Mouse (Mus musculus): Measurements from ENCODE around the gene Zbtb38.
A peak's percentile ranks its signal among the peaks of the same experiment; 100 is the strongest.

Gene Zbtb38

GRCm38 (mm10) chr9:96713472-96714390, 38.9 kb downstream of the Zbtb38 start:
- DNase-seq (ENCODE audit: low read depth), result no peak

DNA sequence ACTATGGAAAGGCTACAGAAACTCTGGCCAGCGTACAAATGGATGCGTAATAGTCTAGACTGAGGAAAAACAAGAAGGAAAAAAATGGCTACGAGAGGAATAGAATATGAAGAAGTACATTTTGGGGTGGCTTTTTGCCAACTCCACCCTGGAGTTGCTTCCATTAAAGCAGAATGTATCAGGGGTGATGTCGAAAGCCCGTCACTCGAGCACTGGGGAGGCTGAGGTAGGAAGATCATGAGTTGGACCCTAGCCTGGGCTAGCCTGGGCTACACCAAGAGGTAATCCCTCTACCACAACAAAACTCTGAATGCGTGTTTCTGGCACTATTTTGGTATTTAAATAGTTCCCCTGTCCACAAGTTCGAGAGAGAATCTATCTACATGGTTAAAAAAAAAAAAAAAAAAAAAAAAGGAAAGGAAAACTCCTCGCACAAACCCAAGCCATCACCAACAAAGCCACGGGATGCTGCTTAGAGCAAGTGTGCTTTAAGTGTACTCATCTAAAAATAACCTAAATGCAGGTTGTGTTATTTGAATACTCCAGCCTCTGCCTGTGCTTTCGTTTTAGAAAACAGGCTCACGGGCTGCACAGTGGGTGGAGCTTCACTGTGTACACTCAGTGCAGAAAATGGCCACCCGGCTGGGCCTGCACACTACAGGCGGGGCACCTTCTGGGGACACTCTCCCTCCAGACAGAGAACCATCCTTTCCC, 39.7 kb downstream of the Zbtb38 start:
- DNase-seq (ENCODE audit: low read depth), result no peak

GRCm38 (mm10) chr9:96712045-96712444, 40.6 kb downstream of the Zbtb38 start:
- no peak for DNase-seq (ENCODE audit: low read depth)

DNA sequence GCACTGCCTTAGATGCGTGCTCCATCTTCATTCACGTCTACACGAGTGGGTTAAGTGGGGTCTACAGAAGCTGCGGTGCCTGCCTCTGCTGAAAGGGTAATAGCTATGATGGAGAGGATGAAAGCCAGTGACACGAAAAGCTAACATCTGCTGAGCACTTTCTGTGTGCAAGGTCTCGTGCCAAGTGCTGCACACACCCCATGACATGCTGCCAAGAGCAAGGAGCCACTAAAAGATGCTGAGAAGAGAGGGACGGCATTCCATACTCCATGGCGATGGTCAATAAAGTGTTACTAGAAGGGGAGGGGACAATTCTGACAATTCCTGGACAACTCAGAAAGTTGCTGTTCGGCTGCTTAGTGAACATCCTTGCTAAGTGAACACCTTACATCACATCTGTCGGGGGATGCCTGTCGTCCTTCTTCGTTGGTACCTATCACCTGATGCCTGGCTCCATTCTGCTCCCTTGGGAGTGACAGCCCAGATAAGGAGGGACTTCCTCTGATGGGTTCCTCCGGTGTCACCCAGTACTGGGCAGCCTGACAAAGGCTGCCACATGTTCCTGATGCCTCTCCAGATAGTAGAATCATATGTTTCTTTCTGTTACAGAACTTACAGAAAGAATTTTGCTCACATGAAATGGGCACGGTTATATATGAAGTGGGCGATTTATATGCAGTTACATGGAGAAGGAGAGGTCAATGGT, 42.2 kb downstream of the Zbtb38 start:
- DNase-seq (ENCODE audit: low read depth), result no peak

- DNase-seq (ENCODE audit: low read depth), result no peak
These were observed 43.7 kb downstream of the Zbtb38 start for GRCm38 (mm10) chr9:96708905-96709304.

DNA sequence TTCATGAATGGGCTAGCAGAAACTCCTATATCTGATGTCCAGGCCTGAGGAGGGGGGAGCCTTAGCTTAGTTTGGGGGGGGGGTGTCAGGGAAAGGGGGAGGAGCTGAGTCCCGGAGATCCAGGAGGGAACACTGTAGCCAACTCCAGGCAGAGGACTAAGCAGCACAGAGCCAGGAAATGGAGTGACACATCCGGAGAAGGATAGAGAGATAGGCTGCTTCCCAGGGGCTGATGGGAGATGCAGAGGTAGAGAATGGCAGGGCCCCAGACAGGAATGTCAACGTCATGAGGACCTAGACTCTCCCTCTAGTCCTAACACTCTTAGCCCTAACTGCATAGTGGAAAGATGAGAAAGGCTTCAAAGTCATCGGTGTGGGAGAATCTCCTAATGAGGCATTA, 44.7 kb downstream of the Zbtb38 start:
- DNase-seq (ENCODE audit: low read depth), result no peak

DNA sequence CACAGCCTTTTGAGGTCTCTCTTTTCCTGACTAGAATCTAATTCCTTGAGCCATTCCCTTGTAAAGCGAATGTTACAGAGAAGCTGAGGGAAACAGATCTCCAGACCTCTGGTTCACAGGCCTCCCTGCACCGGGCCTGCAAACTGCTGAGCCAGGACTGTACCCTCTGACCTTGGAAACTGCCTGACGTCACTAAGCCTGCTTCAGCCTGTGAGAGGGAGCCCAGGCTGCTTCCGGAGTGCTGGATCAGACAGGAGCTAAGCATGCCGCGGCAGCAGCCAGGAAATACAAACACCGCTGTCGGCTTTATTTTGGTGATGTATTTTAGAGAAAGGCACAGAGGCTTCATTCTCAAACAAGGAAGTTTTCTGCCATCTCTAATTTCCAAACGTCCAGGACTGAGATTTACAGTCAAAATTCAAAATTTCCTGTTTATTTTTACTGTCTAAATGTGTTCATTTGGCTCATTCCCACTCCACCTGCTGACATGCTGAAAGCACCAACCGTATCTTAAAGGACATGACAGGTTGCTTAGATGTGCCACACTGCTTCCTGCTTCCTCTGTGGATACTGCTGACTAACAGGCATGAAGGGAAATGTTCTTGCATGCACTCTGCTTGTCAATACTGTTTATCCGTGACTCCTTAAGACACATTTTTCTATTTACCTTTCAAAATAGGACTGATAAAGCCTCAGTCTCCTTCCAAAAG, 46.9 kb downstream of the Zbtb38 start:
- DNase-seq (ENCODE audit: low read depth), result peak; percentile 54

GRCm38 (mm10) chr9:96704935-96705334, 47.7 kb downstream of the Zbtb38 start:
- no peak for DNase-seq (ENCODE audit: low read depth)

- no peak for DNase-seq (ENCODE audit: low read depth)
These were observed 50.7 kb downstream of the Zbtb38 start for GRCm38 (mm10) chr9:96701891-96702290.

- DNase-seq (ENCODE audit: low read depth), result no peak
These were observed 53.2 kb downstream of the Zbtb38 start for GRCm38 (mm10) chr9:96699276-96700035.

DNA sequence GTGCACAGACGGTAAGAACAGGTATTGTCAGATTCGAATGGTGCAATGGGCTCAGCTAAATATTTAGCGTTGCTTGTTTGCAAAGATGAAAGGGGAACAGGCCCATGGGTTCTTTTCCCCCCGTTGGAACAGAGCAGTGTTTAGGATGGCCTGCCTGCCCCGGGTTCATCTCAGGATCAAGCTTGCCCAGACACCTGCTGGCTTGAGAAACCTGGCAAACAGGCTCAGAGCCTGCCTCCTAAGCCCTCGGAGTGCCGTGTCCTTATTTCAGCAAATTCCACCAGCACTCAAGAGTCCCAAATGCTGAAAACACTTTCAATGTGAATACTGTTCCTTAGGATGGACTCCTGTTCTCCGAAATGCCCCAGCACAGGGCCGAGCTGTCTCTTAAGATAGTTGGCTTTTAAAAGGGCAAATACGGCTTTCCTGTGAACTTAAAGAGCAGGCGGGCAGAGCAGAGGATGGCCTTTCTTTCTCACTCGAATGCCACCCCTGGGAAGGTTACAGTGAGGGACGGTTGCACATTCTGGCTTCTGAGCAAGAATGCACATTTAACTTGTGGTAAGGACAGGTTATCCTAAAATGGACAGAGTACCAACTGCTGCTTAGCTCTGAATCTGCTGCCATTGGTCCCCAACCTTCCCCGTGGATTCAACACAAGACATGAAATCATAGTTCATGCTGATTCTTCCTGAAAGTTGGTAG, 55.7 kb downstream of the Zbtb38 start:
- DNase-seq (ENCODE audit: low read depth), result no peak

DNA sequence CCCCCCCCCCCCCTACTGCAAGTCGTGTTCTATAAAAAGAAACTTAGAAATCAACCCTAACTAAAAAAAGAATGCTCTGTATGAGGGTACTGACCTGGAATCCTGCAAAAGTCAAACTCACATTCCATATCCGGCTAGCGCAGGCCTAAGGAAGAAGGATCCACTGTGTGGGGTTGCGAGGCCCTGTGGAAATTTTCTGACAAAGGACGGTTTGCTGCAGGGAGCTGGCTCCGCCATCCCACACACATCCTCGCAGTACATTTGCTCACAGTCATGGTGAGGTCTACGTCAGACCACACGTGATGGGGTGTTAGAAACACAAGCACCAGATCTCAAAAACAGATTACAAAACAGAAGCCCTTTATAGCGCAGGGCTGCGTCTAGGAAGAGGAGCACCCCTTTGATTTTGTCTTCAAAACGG, 56.5 kb downstream of the Zbtb38 start:
- DNase-seq (ENCODE audit: low read depth), result no peak

GRCm38 (mm10) chr9:96690461-96690863, 62.2 kb downstream of the Zbtb38 start:
- no peak for DNase-seq (ENCODE audit: low read depth)

GRCm38 (mm10) chr9:96689076-96689475, 63.6 kb downstream of the Zbtb38 start:
- DNase-seq (ENCODE audit: low read depth), result no peak

GRCm38 (mm10) chr9:96688194-96688875, 64.3 kb downstream of the Zbtb38 start:
- DNase-seq (ENCODE audit: low read depth), result no peak

GRCm38 (mm10) chr9:96687591-96688186, 64.9 kb downstream of the Zbtb38 start:
- no peak for DNase-seq (ENCODE audit: low read depth)

GRCm38 (mm10) chr9:96685600-96686084, 67.0 kb downstream of the Zbtb38 start:
- DNase-seq (ENCODE audit: low read depth), result no peak

DNA sequence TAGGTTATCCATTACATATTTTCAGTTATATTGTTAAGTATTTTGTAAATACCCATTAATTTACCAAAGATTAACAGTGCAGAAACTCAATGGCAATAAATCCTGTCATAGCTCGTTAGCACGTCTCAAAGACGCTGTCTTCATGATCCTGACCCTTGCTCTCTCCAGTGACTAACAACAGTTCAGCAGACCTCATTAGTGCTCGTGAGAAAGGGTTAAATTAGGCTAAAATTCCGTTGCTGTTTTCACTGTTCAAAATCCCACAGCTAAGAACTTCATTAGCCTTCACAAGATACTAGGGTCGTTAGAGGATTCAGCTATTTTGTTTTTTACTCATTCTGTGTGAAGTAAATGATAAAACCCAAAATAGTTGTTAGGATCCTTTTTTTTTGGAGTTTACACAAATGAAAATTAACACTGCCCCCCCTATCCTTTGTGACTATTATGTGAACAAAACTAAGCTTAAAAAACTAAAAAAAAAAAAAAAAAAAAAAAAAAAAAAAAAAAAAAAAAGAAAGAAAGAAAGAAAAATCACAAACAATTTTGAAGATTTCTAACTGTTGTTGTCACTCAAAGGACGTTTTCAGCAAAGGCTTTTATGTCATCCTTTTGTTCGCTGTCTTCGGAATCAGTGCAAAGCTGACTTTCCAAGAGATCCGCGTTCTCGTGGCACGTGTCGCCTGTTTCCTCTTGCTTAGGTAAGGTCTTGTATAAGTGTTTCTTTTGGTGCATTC, 67.6 kb downstream of the Zbtb38 start:
- DNase-seq (ENCODE audit: low read depth), result no peak
